Mouse (Mus musculus) right cerebral cortex, postnatal 25 days (tissue): Measurements from ENCODE around the gene Tmem107.

Source experiments
- DNase-seq: peaks from one replicate; pipeline ENCODE4 v3.0.0; 2022

Tmem107 gene

GRCm38 (mm10) chr11:69059975-69060411 is 10.6 kb upstream of the Tmem107 start:
- no peak for DNase-seq

GRCm38 (mm10) chr11:69060448-69061254 is 10.0 kb upstream of the Tmem107 start:
- peak; percentile 32 for DNase-seq

- no peak for DNase-seq
Measured at GRCm38 (mm10) chr11:69061255-69061912, 9.2 kb upstream of the Tmem107 start.

- peak; percentile 47 for DNase-seq
Measured at GRCm38 (mm10) chr11:69062194-69062760, 8.3 kb upstream of the Tmem107 start.

- peak; percentile 91 for DNase-seq
Measured at GRCm38 (mm10) chr11:69062761-69063224, 7.8 kb upstream of the Tmem107 start.

- DNase-seq: peak; percentile 69
Measured at GRCm38 (mm10) chr11:69063413-69064201, 7.0 kb upstream of the Tmem107 start.

- no peak for DNase-seq
Measured at GRCm38 (mm10) chr11:69064259-69065133, 6.1 kb upstream of the Tmem107 start.

- DNase-seq: no peak
Measured at GRCm38 (mm10) chr11:69065394-69065925, 5.1 kb upstream of the Tmem107 start.

- DNase-seq: peak; percentile 57
Measured at GRCm38 (mm10) chr11:69066163-69066861, 4.3 kb upstream of the Tmem107 start.

GRCm38 (mm10) chr11:69066956-69067355 is 3.6 kb upstream of the Tmem107 start:
- peak; percentile 85 for DNase-seq

- no peak for DNase-seq
Measured at GRCm38 (mm10) chr11:69067601-69068000, 3.0 kb upstream of the Tmem107 start.

- no peak for DNase-seq
Measured at GRCm38 (mm10) chr11:69070093-69070492, 513 bp upstream of the Tmem107 start.

GRCm38 (mm10) chr11:69071262-69071661 is 656 bp downstream of the Tmem107 start:
- DNase-seq: no peak

GRCm38 (mm10) chr11:69072234-69072633 is 1.6 kb downstream of the Tmem107 start:
- DNase-seq: no peak

- DNase-seq: no peak
Measured at GRCm38 (mm10) chr11:69072666-69073064, 2.1 kb downstream of the Tmem107 start.

GRCm38 (mm10) chr11:69073065-69073888 is 2.7 kb downstream of the Tmem107 start:
- DNase-seq: peak; percentile 75

- DNase-seq: no peak
Measured at GRCm38 (mm10) chr11:69073951-69074775, 3.6 kb downstream of the Tmem107 start.

- DNase-seq: no peak
Measured at GRCm38 (mm10) chr11:69074776-69075069, 4.1 kb downstream of the Tmem107 start.

- DNase-seq: no peak
Measured at GRCm38 (mm10) chr11:69075764-69076479, 5.3 kb downstream of the Tmem107 start.
